Mouse (Mus musculus) heart, embryonic 12.5 days (tissue): ENCODE results near the gene Klf16. TPM values are rescaled to one million over a fixed set of nuclear protein-coding genes. Genes with fewer than 3 reads are reported as not detected.

Experiments used
- ATAC-seq: fragments of 200-750 bp; cut with Nextera tagmentation; 2 replicates; pipeline ENCODE4 v1.8.0; 2017; ENCODE audit warnings: moderate TSS enrichment, moderate library complexity; ENCODE audit not compliant: insufficient number of reproducible peaks, low FRiP score
- H3K27ac ChIP-seq: fragments of 300-500 bp; sonication (generic); 2 replicates; pipeline ENCODE4 v1.5.1; 2016; ENCODE audit warnings: mild to moderate bottlenecking, moderate library complexity; ENCODE audit not compliant: poor library complexity, severe bottlenecking
- H3K27me3 ChIP-seq: fragments of 300-500 bp; sonication (generic); replicated peaks from 2 replicates; pipeline ENCODE4 v1.6.1; 2016; ENCODE audit warnings: mild to moderate bottlenecking, moderate library complexity
- H3K36me3 ChIP-seq: fragments of 300-500 bp; sonication (generic); 2 replicates; pipeline ENCODE4 v1.6.1; 2016; ENCODE audit warnings: mild to moderate bottlenecking, moderate library complexity
- H3K4me1 ChIP-seq: fragments of 300-500 bp; sonication (generic); replicated peaks from 2 replicates; pipeline ENCODE4 v1.6.1; 2016; ENCODE audit warnings: mild to moderate bottlenecking
- H3K4me2 ChIP-seq: fragments of 300-500 bp; sonication (generic); 2 replicates; pipeline ENCODE4 v1.6.1; 2016; ENCODE audit warnings: mild to moderate bottlenecking, moderate library complexity
- H3K4me3 ChIP-seq: fragments of 300-500 bp; sonication (generic); 2 replicates; pipeline ENCODE4 v1.5.1; 2016; ENCODE audit warnings: mild to moderate bottlenecking
- H3K9ac ChIP-seq: fragments of 300-500 bp; sonication (generic); 2 replicates; pipeline ENCODE4 v1.6.1; 2016; ENCODE audit warnings: mild to moderate bottlenecking, moderate library complexity
- H3K9me3 ChIP-seq: fragments of 300-500 bp; sonication (generic); replicated peaks from 2 replicates; pipeline ENCODE4 v1.6.1; 2016; ENCODE audit warnings: mild to moderate bottlenecking, moderate library complexity
- WGBS: fragments of 180-500 bp; shearing (Covaris S2); methylation state at CpG from one replicate; pipeline ENCODE4 v1.1.7; 2016; 5-methylcytosine and 5-hydroxymethylcytosine counted together
- polyA plus RNA-seq: library from polyadenylated mRNA; unstranded; fragments of >200 nt; fragmentation: Nextera tagmentation; extraction: Ambion mirVana; gene quantifications from 2 replicates; pipeline ENCODE4 v1.2.1, GENCODE M21; 2016

Klf16 gene
- polyA plus RNA-seq, 1 experiment from 2014 or later: 7.9 TPM

GRCm38 (mm10) chr10:80570871-80571836 is 6.0 kb downstream of the Klf16 start:
- H3K36me3 ChIP-seq: peaks cover 17% of the 10 kb centered on the region
- peak overlapping the region; percentile 12 for H3K4me3 ChIP-seq
- H3K9me3 ChIP-seq: no peaks in the 10 kb centered on the region
- H3K9ac ChIP-seq: peak overlapping the region; percentile 59
- no peaks in the 10 kb centered on the region for H3K27me3 ChIP-seq
- no peak overlapping the region for H3K27ac ChIP-seq
- WGBS: 25% methylated on average over 30 of the region's 30 CpGs
- H3K4me2 ChIP-seq: peak overlapping the region; percentile 56
- ATAC-seq: no peak
- H3K4me1 ChIP-seq: peaks cover 76% of the 10 kb centered on the region

DNA sequence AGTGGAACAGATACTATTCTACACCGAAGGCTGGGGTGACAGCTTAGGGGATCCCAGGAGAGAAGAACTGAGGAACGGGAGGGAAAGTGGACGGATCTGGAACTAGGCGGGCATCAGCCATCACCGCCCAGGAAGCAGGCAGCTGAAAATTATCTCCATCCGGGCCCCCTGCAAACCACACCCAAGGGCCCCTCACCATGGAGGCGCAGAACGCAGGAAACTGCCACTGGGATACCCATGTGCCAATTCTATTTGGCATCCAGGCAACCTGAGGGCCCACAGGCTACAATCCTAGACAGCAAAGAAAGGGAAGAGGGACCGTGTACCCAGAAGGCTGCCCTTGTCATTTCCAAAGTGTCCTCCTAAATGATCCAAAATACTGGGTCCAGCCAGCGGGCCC is 6.7 kb downstream of the Klf16 start:
- Histone ChIP-seq H3K27ac (no peak overlapping the region), H3K4me3 (peak overlapping the region; percentile 1; the same call in 1 of the 2 replicates), H3K9me3 (no peaks in the 10 kb centered on the region), H3K36me3 (peaks cover 17% of the 10 kb centered on the region), H3K4me2 (peak overlapping the region; percentile 56), H3K4me1 (peaks cover 68% of the 10 kb centered on the region), H3K9ac (0 out of 2 replicates have a peak overlapping the region, but pooled peaks have one; percentile 2), H3K27me3 (no peaks in the 10 kb centered on the region)
- no peak for ATAC-seq
- 79% methylated on average over 10 of the region's 10 CpGs for WGBS

GRCm38 (mm10) chr10:80569664-80570066 is 7.5 kb downstream of the Klf16 start:
- H3K9me3 ChIP-seq: no peaks in the 10 kb centered on the region
- H3K4me1 ChIP-seq: peaks cover 61% of the 10 kb centered on the region
- H3K27me3 ChIP-seq: no peaks in the 10 kb centered on the region
- peak overlapping the region; percentile 2; the same call in 1 of the 2 replicates for H3K9ac ChIP-seq
- WGBS: 28% methylated on average over 10 of the region's 10 CpGs
- peak; percentile 65 for ATAC-seq
- H3K36me3 ChIP-seq: peaks cover 17% of the 10 kb centered on the region
- H3K27ac ChIP-seq: peak overlapping the region; percentile 3; the same call in 1 of the 2 replicates
- peak overlapping the region; percentile 56 for H3K4me2 ChIP-seq
- peak overlapping the region; percentile 14; the same call in 1 of the 2 replicates for H3K4me3 ChIP-seq

DNA sequence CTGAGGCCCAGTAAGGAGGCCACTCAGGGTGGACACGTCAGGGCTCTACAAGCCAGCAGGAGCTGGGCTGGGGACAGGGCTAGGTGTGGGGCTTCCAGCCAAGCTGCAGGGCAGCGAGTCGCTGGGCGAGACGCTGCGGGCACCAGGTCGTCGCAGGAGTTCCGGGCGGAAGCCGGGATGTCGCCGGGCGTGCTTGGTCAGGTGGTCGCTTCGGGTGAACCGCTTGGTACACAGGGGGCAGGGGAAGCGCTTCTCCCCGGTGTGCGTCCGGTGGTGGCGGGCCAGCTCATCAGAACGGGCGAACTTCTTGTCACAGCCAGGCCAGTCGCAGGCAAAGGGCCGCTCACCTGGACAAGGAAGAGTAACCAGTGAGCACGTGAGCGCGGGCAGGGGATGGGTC is 8.2 kb downstream of the Klf16 start:
- peaks cover 17% of the 10 kb centered on the region for H3K36me3 ChIP-seq
- no peaks in the 10 kb centered on the region for H3K27me3 ChIP-seq
- no peak overlapping the region for H3K27ac ChIP-seq
- H3K4me1 ChIP-seq: peaks cover 53% of the 10 kb centered on the region
- H3K9ac ChIP-seq: no peak overlapping the region
- H3K9me3 ChIP-seq: no peaks in the 10 kb centered on the region
- no peak overlapping the region for H3K4me3 ChIP-seq
- no peak for ATAC-seq
- H3K4me2 ChIP-seq: no peak overlapping the region
- WGBS: 92% methylated on average over 29 of the region's 29 CpGs

DNA sequence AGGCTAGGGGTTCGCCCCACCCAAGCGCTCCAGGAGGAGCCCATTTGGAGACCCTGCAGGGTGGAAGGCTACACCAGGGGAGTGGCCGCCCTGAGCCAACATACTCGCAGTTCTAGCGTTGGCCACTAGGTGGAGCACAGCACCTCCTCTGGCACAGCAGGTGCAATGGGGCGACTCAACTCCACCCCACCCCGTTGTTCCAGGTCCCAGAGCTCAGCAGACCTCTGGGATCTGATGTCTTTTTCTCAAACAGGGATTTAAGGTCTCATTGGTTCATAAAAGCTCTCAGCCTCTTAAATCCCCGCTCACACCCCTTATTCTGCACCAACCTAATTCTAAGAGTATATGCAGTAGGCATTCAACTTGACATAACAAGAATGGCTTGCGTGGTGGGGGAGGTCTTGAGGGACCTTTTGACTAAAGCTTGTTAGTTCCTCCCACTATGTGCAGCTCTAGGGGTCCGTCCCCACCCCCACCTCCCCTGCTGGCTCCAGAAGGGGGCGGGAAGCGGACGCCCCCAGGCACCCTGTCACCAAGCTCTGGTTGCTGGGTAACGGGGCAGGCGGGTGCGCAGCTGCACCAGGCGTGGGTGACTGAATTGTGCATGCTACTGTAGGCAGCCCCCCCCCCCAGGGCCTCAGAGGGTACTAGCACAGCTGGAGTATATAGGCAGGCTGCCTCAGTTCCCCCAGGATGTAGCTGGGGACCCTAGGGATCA is 10.6 kb downstream of the Klf16 start:
- 32% methylated on average over 17 of the region's 17 CpGs for WGBS
- Histone ChIP-seq H3K27ac (no peak overlapping the region), H3K9me3 (no peaks in the 10 kb centered on the region), H3K4me3 (no peak overlapping the region), H3K4me1 (peaks cover 37% of the 10 kb centered on the region), H3K36me3 (peaks cover 17% of the 10 kb centered on the region), H3K4me2 (no peak overlapping the region), H3K9ac (no peak overlapping the region), H3K27me3 (no peaks in the 10 kb centered on the region)
- no peak for ATAC-seq

DNA sequence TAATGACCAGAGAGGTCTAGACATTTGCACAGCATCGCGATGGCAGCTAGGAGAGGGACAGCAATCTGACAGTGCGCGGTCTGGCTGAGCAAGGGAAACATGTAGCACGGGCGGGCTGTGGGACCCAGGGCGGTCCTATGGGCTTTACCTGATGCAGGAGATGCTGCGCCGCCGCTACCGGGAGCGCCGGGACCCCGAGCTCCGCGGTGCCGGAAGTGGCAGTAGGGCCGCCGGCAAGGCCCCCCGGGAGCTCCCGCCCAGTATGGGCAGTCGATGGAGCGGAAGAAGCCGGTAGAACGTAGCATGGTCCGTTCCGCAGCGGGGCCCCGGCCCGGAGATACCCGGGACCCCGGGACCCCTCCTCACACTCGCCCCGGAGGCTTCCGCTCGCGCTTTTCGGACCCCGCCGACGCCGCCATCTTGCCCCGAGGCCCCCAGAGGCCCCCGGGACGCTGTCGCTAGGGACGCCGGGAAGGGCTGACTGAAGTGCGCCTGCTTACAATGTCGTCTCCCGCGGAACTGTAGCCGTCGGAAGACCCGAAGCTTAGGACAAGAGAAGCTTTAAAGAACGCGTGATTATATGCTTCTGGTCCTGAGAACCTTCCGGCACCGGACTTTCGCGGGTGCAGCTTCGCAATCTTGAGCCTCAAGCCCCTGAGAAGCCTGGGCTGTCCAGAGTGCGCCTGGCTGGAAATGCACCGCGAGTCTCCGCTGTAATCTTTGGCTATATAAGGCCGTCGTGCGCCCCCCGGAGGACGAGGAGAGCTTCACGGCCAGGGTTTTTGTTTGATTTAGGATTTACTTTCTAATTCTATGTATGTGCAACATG is 15.8 kb downstream of the Klf16 start, which contains the start of gene Rexo1:
Gene Rexo1, minus strand, starts transcription at position 445 of the 829 bp plus-strand sequence.
- peak; percentile 81 for ATAC-seq
- Histone ChIP-seq H3K27ac (peak within 1 kb of the TSS; percentile 84), H3K9ac (peak within 1 kb of the TSS; percentile 96), H3K9me3 (no peaks in the 10 kb centered on the region), H3K4me2 (peak within 1 kb of the TSS; percentile 92), H3K4me3 (peak within 1 kb of the TSS; percentile 94), H3K4me1 (peaks cover 44% of the 10 kb centered on the region), H3K27me3 (no peaks in the 10 kb centered on the region), H3K36me3 (no peaks in the 10 kb centered on the region)
- under 1% methylated on average over 72 of the region's 72 CpGs for WGBS

DNA sequence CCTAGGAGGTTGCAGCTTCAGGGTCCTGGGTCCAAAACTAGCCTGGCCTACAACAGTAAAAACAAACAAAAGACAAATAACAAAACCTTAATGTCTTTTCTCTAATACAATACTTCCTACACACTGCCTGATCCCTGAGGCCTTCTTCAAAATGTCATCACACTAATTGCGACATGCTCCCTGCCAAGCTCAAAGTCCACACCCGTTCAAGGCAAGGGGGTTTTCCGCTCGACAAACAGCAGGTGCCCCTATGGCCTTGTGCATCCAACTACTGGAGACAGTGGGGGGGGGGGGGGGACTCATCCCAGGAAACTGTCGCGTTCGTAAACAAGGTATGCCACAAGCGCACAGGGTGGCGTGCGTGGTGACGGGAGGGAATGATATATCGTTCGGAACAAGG is 16.5 kb downstream of the Klf16 start:
- H3K9me3 ChIP-seq: no peaks in the 10 kb centered on the region
- ATAC-seq: no peak
- H3K4me3 ChIP-seq: peak overlapping the region; percentile 94
- peak overlapping the region; percentile 96 for H3K9ac ChIP-seq
- no peaks in the 10 kb centered on the region for H3K27me3 ChIP-seq
- WGBS: 2% methylated on average over 13 of the region's 13 CpGs
- H3K27ac ChIP-seq: no peak overlapping the region
- H3K36me3 ChIP-seq: no peaks in the 10 kb centered on the region
- H3K4me2 ChIP-seq: peak overlapping the region; percentile 92
- H3K4me1 ChIP-seq: peaks cover 44% of the 10 kb centered on the region

GRCm38 (mm10) chr10:80559431-80559830 is 17.7 kb downstream of the Klf16 start:
- Histone ChIP-seq H3K4me2 (0 out of 2 replicates have a peak overlapping the region, but pooled peaks have one; percentile 1), H3K4me1 (peaks cover 50% of the 10 kb centered on the region), H3K36me3 (no peaks in the 10 kb centered on the region), H3K9ac (no peak overlapping the region), H3K27ac (no peak overlapping the region), H3K4me3 (no peak overlapping the region), H3K27me3 (no peaks in the 10 kb centered on the region), H3K9me3 (no peaks in the 10 kb centered on the region)
- 93% methylated on average over 7 of the region's 7 CpGs for WGBS
- ATAC-seq: no peak

DNA sequence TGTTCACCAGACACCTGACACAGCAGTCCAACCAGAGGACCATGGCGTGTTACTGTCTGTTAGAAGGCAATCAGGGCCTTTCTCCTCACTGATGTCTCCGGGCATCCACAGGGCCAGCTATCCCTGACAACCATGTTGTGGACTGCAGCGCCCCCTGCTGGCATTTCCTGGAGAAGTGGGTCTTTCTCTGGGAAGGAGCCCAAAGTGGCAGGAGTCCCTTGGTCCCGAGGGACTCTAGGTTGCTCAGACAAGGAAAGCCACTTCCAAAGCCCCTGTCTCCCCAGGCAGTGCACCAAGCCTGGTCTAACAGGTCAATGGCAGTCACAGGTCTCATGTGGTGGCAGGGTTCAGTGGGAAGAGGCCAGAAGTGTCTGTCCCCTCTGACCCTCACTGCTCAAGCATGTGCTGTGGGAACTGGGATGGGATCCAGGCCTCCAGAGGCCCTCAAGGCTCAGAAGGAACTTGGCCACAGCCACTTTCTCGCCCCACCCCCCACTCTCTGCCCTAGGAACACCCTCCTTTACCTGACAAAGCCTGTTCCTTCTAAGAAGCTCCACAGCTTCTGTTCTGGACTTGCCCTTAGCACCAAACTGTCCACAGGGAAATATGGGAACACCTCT is 19.7 kb downstream of the Klf16 start:
- no peaks in the 10 kb centered on the region for H3K9me3 ChIP-seq
- peaks cover 68% of the 10 kb centered on the region for H3K4me1 ChIP-seq
- H3K4me3 ChIP-seq: no peak overlapping the region
- H3K27me3 ChIP-seq: no peaks in the 10 kb centered on the region
- no peak overlapping the region for H3K27ac ChIP-seq
- ATAC-seq: no peak
- H3K4me2 ChIP-seq: no peak overlapping the region; the same call in 1 of the 2 replicates
- WGBS: 33% methylated on average over 5 of the region's 5 CpGs
- H3K9ac ChIP-seq: peak overlapping the region; percentile 28
- H3K36me3 ChIP-seq: no peaks in the 10 kb centered on the region

GRCm38 (mm10) chr10:80553997-80554396 is 23.1 kb downstream of the Klf16 start:
- Histone ChIP-seq H3K4me3 (no peak overlapping the region), H3K9me3 (no peaks in the 10 kb centered on the region), H3K4me2 (peak overlapping the region; percentile 39), H3K36me3 (peaks cover 20% of the 10 kb centered on the region), H3K4me1 (peaks cover 48% of the 10 kb centered on the region), H3K9ac (peak overlapping the region; percentile 12; the same call in 1 of the 2 replicates), H3K27me3 (no peaks in the 10 kb centered on the region), H3K27ac (peak overlapping the region; percentile 50; the same call in 1 of the 2 replicates)
- 53% methylated on average over 6 of the region's 6 CpGs for WGBS
- ATAC-seq: no peak; the same call in 1 of the 2 replicates
